Mouse (Mus musculus) olfactory bulb, adult 2 months (tissue): ENCODE measurements at regions not wholly inside any gene's neighbourhood (a gene's known extent, or its start where the extent isn't known, plus 50 kb on each side); places are given as distances from the start of the nearest gene placed in this dataset.

ENCODE experiments used
- CTCF ChIP-seq: fragments of 200-500 bp; IDR thresholded peaks from 2 replicates; pipeline ENCODE4 v1.5.1; 2012; ENCODE audit warnings: low read depth, mild to moderate bottlenecking, low read length, moderate library complexity; ENCODE audit not compliant: insufficient read depth
- POLR2A ChIP-seq: fragments of 200-500 bp; IDR thresholded peaks from 2 replicates; pipeline ENCODE4 v1.6.1; 2012; ENCODE audit warnings: mild to moderate bottlenecking, low read depth, low read length, moderate library complexity; ENCODE audit not compliant: insufficient read depth

- TF ChIP-seq POLR2A: no peak
- TF ChIP-seq CTCF: no peak
Observed at GRCm38 (mm10) chr2:159586697-159587473, 747.1 kb downstream of the Gm826 start.
